Mouse (Mus musculus): ENCODE measurements around the gene Med6.
"Not testable (repeated sequence)": the region's sequence is repeated elsewhere in the genome, so short reads cannot be mapped to it uniquely, and the experiment has no call there.

Gene Med6

GRCm38 (mm10) chr12:81549286-81549685 is 45.5 kb downstream of the Med6 start:
- DNase-seq (ENCODE audit: low spot score in 2 of 2), result no peak

- no peak for DNase-seq (ENCODE audit: low spot score in 2 of 2)
Measured at GRCm38 (mm10) chr12:81547163-81547562, 47.6 kb downstream of the Med6 start.

- DNase-seq (ENCODE audit: low spot score in 2 of 2), result no peak
Measured at GRCm38 (mm10) chr12:81533029-81533419, 61.8 kb downstream of the Med6 start.

GRCm38 (mm10) chr12:81532316-81533028 is 62.3 kb downstream of the Med6 start, which contains the start of the genes Gm20498 and Synj2bp:
Gm20498 (minus strand) TSS chr12:81532905.
Synj2bp (minus strand) TSS chr12:81532911.
- DNase-seq (ENCODE audit: low spot score in 2 of 2), result peak; percentile 63 to 78

GRCm38 (mm10) chr12:81530587-81530986 is 64.2 kb downstream of the Med6 start:
- DNase-seq (ENCODE audit: low spot score in 2 of 2), result not testable (repeated sequence)

Measured in cerebellum, postnatal 4 days (tissue).